Mouse (Mus musculus) hindbrain, embryonic 11.5 days (tissue): ENCODE data around the gene Usp7. TPM values are rescaled to one million over a fixed set of nuclear protein-coding genes. Genes with fewer than 3 reads are reported as not detected.
"Not testable (repeated sequence)": the region's sequence is repeated elsewhere in the genome, so short reads cannot be mapped to it uniquely, and the experiment has no call there.

Source experiments
- ATAC-seq: fragments of 200-750 bp; cut with Nextera tagmentation; 2 replicates; pipeline ENCODE4 v1.8.0; 2017; ENCODE audit warnings: mild to moderate bottlenecking, moderate TSS enrichment, moderate library complexity; ENCODE audit not compliant: low FRiP score
- DNase-seq: peaks from one replicate; pipeline ENCODE4 v3.0.0-alpha.2; 2015; ENCODE audit warnings: low spot score
- H3K27ac ChIP-seq: fragments of 300-500 bp; sonication (generic); 2 replicates; pipeline ENCODE4 v1.5.1; 2014; ENCODE audit warnings: mild to moderate bottlenecking, low read depth, low read length
- H3K27me3 ChIP-seq: fragments of 300-500 bp; sonication (generic); 2 replicates; pipeline ENCODE4 v1.6.1; 2014; ENCODE audit warnings: mild to moderate bottlenecking, low read length, moderate library complexity, mixed read lengths; ENCODE audit not compliant: control insufficient read depth, insufficient read depth
- H3K36me3 ChIP-seq: fragments of 300-500 bp; sonication (generic); 2 replicates; pipeline ENCODE4 v1.6.1; 2014; ENCODE audit warnings: mild to moderate bottlenecking, low read length, moderate library complexity, mixed read lengths; ENCODE audit not compliant: control insufficient read depth, insufficient read depth
- H3K4me1 ChIP-seq: fragments of 300-500 bp; sonication (generic); replicated peaks from 2 replicates; pipeline ENCODE4 v1.6.1; 2014; ENCODE audit warnings: low read length, mixed read lengths; ENCODE audit not compliant: control insufficient read depth, insufficient read depth
- H3K4me2 ChIP-seq: fragments of 300-500 bp; sonication (generic); replicated peaks from 2 replicates; pipeline ENCODE4 v1.6.1; 2014; ENCODE audit warnings: mild to moderate bottlenecking, low read depth, low read length
- H3K4me3 ChIP-seq: fragments of 300-500 bp; sonication (generic); 2 replicates; pipeline ENCODE4 v1.5.1; 2014; ENCODE audit warnings: low read depth, low read length
- H3K9ac ChIP-seq: fragments of 300-500 bp; sonication (generic); 2 replicates; pipeline ENCODE4 v1.6.1; 2014; ENCODE audit warnings: low read depth, low read length
- H3K9me3 ChIP-seq: fragments of 300-500 bp; sonication (generic); 2 replicates; pipeline ENCODE4 v1.6.1; 2016; ENCODE audit warnings: low read length; ENCODE audit not compliant: control insufficient read depth
- WGBS: fragments of 180-500 bp; shearing (Covaris S2); extraction: QIAGEN DNeasy Blood & Tissue Kit; methylation state at CpG from one replicate; pipeline ENCODE4 v1.1.7; 2014; 5-methylcytosine and 5-hydroxymethylcytosine counted together
- polyA plus RNA-seq: library from polyadenylated mRNA; unstranded; fragments of >200 nt; fragmentation: Nextera tagmentation; extraction: Ambion mirVana; gene quantifications from 2 replicates; pipeline ENCODE4 v1.2.1, GENCODE M21; 2014

Usp7 gene
- polyA plus RNA-seq, 1 experiment from 2014 or later: 51.9 TPM

DNA sequence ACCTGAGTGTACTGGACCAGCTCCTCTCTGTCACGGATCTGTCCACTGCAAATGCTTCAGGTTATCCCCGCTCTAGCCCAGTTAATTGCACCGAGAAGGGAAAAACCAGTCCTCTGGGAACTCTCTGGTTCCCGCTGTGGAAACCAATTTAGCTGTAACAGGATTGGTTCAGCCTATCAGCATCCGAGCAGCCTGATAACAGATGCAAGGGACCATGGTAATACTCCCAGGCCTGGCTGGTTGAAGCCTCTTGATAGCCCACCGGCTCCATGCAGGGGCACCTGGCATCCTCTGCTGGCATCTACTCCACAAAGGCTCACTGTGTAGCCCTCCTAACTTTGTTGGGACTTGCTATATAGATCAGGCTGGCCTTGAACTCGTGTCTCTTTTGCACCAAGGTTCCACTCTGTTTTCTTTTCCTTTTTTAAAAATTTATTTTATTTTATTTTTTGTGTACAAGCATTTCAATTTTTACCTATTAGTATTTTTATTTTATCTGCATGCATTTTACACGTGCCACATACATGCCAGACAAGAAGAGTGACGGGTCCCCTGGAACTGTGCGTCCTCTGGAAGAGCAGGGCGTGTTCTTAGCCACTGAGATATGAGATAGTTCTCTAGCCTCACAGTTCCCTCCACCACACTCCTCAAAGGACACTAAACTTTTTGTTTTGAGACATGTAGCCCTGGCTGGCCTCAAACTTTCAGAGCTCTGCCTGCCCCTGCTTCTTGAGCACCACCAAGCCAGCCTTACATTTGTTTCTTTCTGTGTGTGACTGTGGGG, 27.8 kb downstream of the Usp7 start:
- no peak for ATAC-seq
- no peaks in the 10 kb centered on the region for H3K27me3 ChIP-seq
- H3K9me3 ChIP-seq: no peaks in the 10 kb centered on the region
- DNase-seq: no peak
- no peak overlapping the region for H3K9ac ChIP-seq
- H3K27ac ChIP-seq: no peak overlapping the region
- no peak overlapping the region for H3K4me2 ChIP-seq
- WGBS: 72% methylated on average over 11 of the region's 11 CpGs
- no peaks in the 10 kb centered on the region for H3K4me1 ChIP-seq
- no peak overlapping the region for H3K4me3 ChIP-seq
- H3K36me3 ChIP-seq: no peaks in the 10 kb centered on the region

DNA sequence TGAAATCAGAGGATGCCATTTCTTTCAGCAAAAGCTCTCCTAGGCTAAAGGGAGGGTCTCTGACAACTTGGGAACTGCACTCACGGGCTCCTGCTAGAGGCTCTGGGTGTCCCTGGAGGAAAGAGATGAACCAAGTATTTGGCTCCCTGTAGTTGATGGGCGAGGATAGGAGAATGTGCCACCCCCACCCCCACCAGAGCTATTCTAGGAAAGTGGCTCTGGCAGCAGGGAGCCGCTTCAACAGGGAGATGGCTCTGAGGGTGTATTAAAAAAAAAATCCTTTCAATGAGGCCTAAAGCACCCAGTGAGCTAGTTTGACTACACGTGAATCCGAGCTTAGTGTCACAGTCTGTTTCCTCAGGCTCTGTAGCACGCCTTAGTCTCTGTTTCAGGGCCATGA, 29.1 kb downstream of the Usp7 start:
- Histone ChIP-seq H3K36me3 (no peaks in the 10 kb centered on the region), H3K9ac (no peak overlapping the region), H3K4me3 (no peak overlapping the region), H3K4me1 (no peaks in the 10 kb centered on the region), H3K9me3 (no peaks in the 10 kb centered on the region), H3K27ac (no peak overlapping the region), H3K27me3 (no peaks in the 10 kb centered on the region), H3K4me2 (no peak overlapping the region)
- DNase-seq (no peak), ATAC-seq (no peak)
- 66% methylated on average over 6 of the region's 6 CpGs for WGBS

DNA sequence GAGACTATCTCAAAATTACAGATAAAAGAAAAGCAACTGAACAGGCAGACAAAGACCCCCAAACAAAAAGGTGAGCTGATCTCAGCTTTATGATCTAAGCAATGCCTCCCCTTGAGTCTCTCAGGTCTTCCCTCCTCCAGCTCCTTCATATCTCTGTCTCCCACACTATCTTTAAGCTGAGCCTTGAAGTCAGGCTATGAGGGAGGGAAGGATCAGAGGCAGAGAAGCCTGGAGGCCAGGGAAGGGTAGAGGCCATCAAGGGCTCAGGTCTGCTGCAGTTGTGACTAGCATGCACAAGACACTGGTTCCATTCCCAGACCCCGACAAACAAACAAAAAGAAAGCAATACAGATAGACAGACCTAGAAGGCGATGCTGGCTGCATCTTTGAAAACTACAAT, 30.2 kb downstream of the Usp7 start:
- no peak overlapping the region for H3K4me2 ChIP-seq
- H3K27me3 ChIP-seq: no peaks in the 10 kb centered on the region
- H3K9me3 ChIP-seq: no peaks in the 10 kb centered on the region
- DNase-seq (no peak), ATAC-seq (no peak)
- 90% methylated on average over 2 of the region's 2 CpGs for WGBS
- H3K36me3 ChIP-seq: no peaks in the 10 kb centered on the region
- H3K4me3 ChIP-seq: no peak overlapping the region
- H3K4me1 ChIP-seq: no peaks in the 10 kb centered on the region
- no peak overlapping the region for H3K27ac ChIP-seq
- no peak overlapping the region for H3K9ac ChIP-seq

- no peak for ATAC-seq
- 91% methylated on average over 7 of the region's 7 CpGs for WGBS
- Histone ChIP-seq H3K27ac (no peak overlapping the region), H3K4me1 (no peaks in the 10 kb centered on the region), H3K9me3 (no peaks in the 10 kb centered on the region), H3K9ac (no peak overlapping the region), H3K4me3 (no peak overlapping the region), H3K4me2 (no peak overlapping the region), H3K36me3 (no peaks in the 10 kb centered on the region), H3K27me3 (no peaks in the 10 kb centered on the region)
- no peak for DNase-seq
Observed at GRCm38 (mm10) chr16:8761005-8761404, 31.1 kb downstream of the Usp7 start.

GRCm38 (mm10) chr16:8758979-8759378, 33.1 kb downstream of the Usp7 start:
- H3K4me1 ChIP-seq: no peaks in the 10 kb centered on the region
- H3K27me3 ChIP-seq: no peaks in the 10 kb centered on the region
- ATAC-seq (no peak), DNase-seq (no peak)
- H3K4me3 ChIP-seq: no peak overlapping the region
- WGBS: 80% methylated on average over 3 of the region's 3 CpGs
- no peak overlapping the region for H3K4me2 ChIP-seq
- no peak overlapping the region for H3K9ac ChIP-seq
- H3K36me3 ChIP-seq: no peaks in the 10 kb centered on the region
- H3K9me3 ChIP-seq: no peaks in the 10 kb centered on the region
- no peak overlapping the region for H3K27ac ChIP-seq

DNA sequence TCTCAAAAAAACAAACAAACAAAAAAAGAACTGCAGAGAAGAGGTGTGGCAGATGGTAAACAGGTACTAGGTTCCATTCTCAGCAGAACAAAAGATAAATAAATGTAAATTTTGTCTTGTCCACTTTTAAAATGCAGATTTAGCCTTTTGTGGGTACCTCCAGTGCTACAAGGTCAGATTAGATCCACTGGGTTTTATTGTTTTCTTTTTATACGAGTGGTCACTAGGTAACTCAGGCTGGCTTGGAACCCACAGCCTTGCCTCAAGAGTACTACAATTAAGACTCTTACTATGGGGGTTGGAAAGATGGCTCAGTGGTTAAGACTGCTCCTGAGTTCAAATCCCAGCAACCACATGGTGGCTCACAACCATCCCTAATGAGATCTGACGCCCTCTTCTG, 33.9 kb downstream of the Usp7 start:
- Histone ChIP-seq H3K9ac (no peak overlapping the region), H3K9me3 (no peaks in the 10 kb centered on the region), H3K27ac (no peak overlapping the region), H3K4me1 (no peaks in the 10 kb centered on the region), H3K36me3 (no peaks in the 10 kb centered on the region), H3K4me3 (no peak overlapping the region), H3K27me3 (no peaks in the 10 kb centered on the region), H3K4me2 (no peak overlapping the region)
- 79% methylated on average over 2 of the region's 2 CpGs for WGBS
- ATAC-seq (no peak), DNase-seq (no peak)

DNA sequence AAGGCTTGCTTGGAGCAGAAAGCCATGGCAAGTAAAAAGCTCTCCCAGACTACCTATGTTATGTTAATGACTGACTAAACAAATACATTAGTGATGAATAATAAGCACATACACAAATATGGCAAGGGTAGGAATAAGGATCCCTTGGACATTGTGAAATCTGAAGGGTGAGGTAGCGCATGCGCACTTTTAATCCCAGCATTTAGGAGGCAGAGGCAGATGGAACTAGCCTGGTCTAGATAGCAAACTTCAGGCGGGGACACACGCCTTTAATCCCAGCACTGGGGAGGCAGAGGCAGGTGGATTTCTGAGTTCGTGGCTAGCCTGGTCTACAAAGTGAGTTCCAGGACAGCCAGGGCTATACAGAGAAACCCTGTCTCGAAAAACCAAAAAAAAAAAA, 34.5 kb downstream of the Usp7 start:
- not testable (repeated sequence) for H3K4me2 ChIP-seq, H3K4me3 ChIP-seq, ATAC-seq, H3K27me3 ChIP-seq, H3K9me3 ChIP-seq, H3K36me3 ChIP-seq, DNase-seq, H3K27ac ChIP-seq, H3K9ac ChIP-seq, H3K4me1 ChIP-seq
- 93% methylated on average over 5 of the region's 6 CpGs for WGBS

- Histone ChIP-seq H3K4me3 (no peak overlapping the region), H3K9ac (no peak overlapping the region)
- no peak for ATAC-seq
Observed at GRCm38 (mm10) chr16:8752334-8752733, 39.8 kb downstream of the Usp7 start.

DNA sequence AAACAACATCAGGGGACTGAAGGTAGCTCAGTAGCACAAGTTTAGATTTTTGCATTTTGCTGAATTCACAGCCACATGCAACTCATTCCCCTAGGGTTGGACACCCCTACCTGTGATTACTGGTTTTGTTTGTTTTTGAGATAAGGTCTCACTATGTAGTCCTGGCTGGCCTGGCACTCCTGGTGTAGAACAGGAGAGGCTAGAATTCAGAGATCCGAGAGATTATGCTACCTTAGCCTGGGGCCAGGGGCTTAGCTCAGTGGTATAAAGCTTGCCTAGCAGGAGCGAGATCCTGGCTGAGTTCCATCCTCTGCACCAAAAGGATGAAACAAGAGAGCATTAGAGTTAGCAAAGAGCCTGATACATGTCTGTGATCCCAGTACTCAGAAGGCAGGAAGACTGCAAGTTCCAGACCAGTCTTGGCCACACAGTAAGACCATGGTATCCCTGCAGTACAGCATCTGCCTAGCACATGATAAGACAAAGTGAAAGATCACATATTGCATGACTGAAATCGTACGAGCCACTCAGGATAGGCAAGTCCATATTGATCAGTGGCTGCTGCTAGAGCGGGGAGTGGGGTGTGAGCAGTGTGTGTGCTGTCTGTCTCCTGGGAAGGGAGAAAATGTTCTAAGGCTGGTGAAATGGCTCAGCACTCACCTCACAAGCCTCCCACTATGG, 40.4 kb downstream of the Usp7 start:
- no peak for ATAC-seq
- H3K27ac ChIP-seq: no peak overlapping the region
- H3K4me2 ChIP-seq: no peak overlapping the region
- H3K4me3 ChIP-seq: no peak overlapping the region
- no peak for DNase-seq
- no peak overlapping the region for H3K9ac ChIP-seq
- H3K36me3 ChIP-seq: no peaks in the 10 kb centered on the region
- H3K9me3 ChIP-seq: no peaks in the 10 kb centered on the region
- 77% methylated on average over 5 of the region's 5 CpGs for WGBS
- H3K4me1 ChIP-seq: no peaks in the 10 kb centered on the region
- no peaks in the 10 kb centered on the region for H3K27me3 ChIP-seq

More at GRCm38 (mm10) chr16:8752334-8752733, 39.8 kb downstream of the Usp7 start:
- no peaks in the 10 kb centered on the region for H3K36me3 ChIP-seq
- DNase-seq: no peak
- no peak overlapping the region for H3K4me2 ChIP-seq
- no peaks in the 10 kb centered on the region for H3K4me1 ChIP-seq
- WGBS: 92% methylated on average over 2 of the region's 2 CpGs
- no peaks in the 10 kb centered on the region for H3K9me3 ChIP-seq
- H3K27ac ChIP-seq: no peak overlapping the region
- no peaks in the 10 kb centered on the region for H3K27me3 ChIP-seq
